Mouse (Mus musculus) limb, embryonic 11.5 days (tissue): Measurements from ENCODE around the gene Ece1. TPM values are rescaled to one million over a fixed set of nuclear protein-coding genes. Genes with fewer than 3 reads are reported as not detected.

ENCODE experiments used
- ATAC-seq: fragments of 200-750 bp; cut with Nextera tagmentation; 2 replicates; pipeline ENCODE4 v1.8.0; 2017; ENCODE audit warnings: low read depth; ENCODE audit not compliant: insufficient number of reproducible peaks, low FRiP score, low TSS enrichment
- DNase-seq: peaks from one replicate; pipeline ENCODE4 v3.0.0-alpha.2; 2015; ENCODE audit warnings: low spot score
- H3K27ac ChIP-seq: fragments of 300-500 bp; sonication (generic); replicated peaks from 2 replicates; pipeline ENCODE4 v1.5.1; 2014; ENCODE audit warnings: low read depth, mild to moderate bottlenecking, low read length
- H3K27me3 ChIP-seq: fragments of 300-500 bp; sonication (generic); 2 replicates; pipeline ENCODE4 v1.6.1; 2014; ENCODE audit warnings: mild to moderate bottlenecking, low read length, mixed read lengths; ENCODE audit not compliant: control insufficient read depth, insufficient read depth
- H3K36me3 ChIP-seq: fragments of 300-500 bp; sonication (generic); 2 replicates; pipeline ENCODE4 v1.6.1; 2014; ENCODE audit warnings: mild to moderate bottlenecking, low read length, moderate library complexity, mixed read lengths; ENCODE audit not compliant: control insufficient read depth, insufficient read depth
- H3K4me1 ChIP-seq: fragments of 300-500 bp; sonication (generic); 2 replicates; pipeline ENCODE4 v1.6.1; 2014; ENCODE audit warnings: low read length, mixed read lengths; ENCODE audit not compliant: control insufficient read depth, insufficient read depth
- H3K4me2 ChIP-seq: fragments of 300-500 bp; sonication (generic); 2 replicates; pipeline ENCODE4 v1.6.1; 2014; ENCODE audit warnings: low read depth, mild to moderate bottlenecking, moderate library complexity; ENCODE audit not compliant: severe bottlenecking
- H3K4me3 ChIP-seq: fragments of 300-500 bp; sonication (generic); 2 replicates; pipeline ENCODE4 v1.5.1; 2014; ENCODE audit warnings: low read depth, low read length
- H3K9ac ChIP-seq: fragments of 300-500 bp; sonication (generic); 2 replicates; pipeline ENCODE4 v1.6.1; 2014; ENCODE audit warnings: mild to moderate bottlenecking, low read length
- H3K9me3 ChIP-seq: fragments of 300-500 bp; sonication (generic); 2 replicates; pipeline ENCODE4 v1.6.1; 2016; ENCODE audit warnings: low read length; ENCODE audit not compliant: control insufficient read depth
- WGBS: fragments of 180-500 bp; shearing (Covaris S2); extraction: QIAGEN DNeasy Blood & Tissue Kit; methylation state at CpG from one replicate; pipeline ENCODE4 v1.1.7; 2014; 5-methylcytosine and 5-hydroxymethylcytosine counted together
- polyA plus RNA-seq: library from polyadenylated mRNA; unstranded; fragments of >200 nt; fragmentation: Nextera tagmentation; extraction: Ambion mirVana; gene quantifications from 2 replicates; pipeline ENCODE4 v1.2.1, GENCODE M21; 2014

The Ece1 gene
- polyA plus RNA-seq, 1 experiment from 2014 or later: 38.0 TPM

- Histone ChIP-seq H3K27me3 (no peaks in the 10 kb centered on the region), H3K9ac (no peak overlapping the region), H3K27ac (no peak overlapping the region), H3K4me1 (peaks cover 15% of the 10 kb centered on the region), H3K9me3 (no peaks in the 10 kb centered on the region), H3K4me2 (no peak overlapping the region), H3K4me3 (no peak overlapping the region), H3K36me3 (no peaks in the 10 kb centered on the region)
- DNase-seq (no peak), ATAC-seq (no peak)
- 64% methylated on average over 7 of the region's 7 CpGs for WGBS
Observed at GRCm38 (mm10) chr4:137908489-137908888, 46.5 kb downstream of the Ece1 start.

- H3K27ac ChIP-seq: no peak overlapping the region
- WGBS: 63% methylated on average over 4 of the region's 4 CpGs
- ATAC-seq: no peak
Observed at GRCm38 (mm10) chr4:137908915-137909314, 46.9 kb downstream of the Ece1 start.

GRCm38 (mm10) chr4:137909471-137909870 is 47.4 kb downstream of the Ece1 start:
- Histone ChIP-seq H3K27me3 (no peaks in the 10 kb centered on the region), H3K4me1 (peaks cover 20% of the 10 kb centered on the region), H3K4me2 (no peak overlapping the region), H3K9ac (no peak overlapping the region), H3K36me3 (no peaks in the 10 kb centered on the region), H3K4me3 (no peak overlapping the region), H3K9me3 (no peaks in the 10 kb centered on the region), H3K27ac (no peak overlapping the region)
- ATAC-seq (no peak), DNase-seq (no peak)
- WGBS: 40% methylated on average over 4 of the region's 4 CpGs

More at GRCm38 (mm10) chr4:137908915-137909314, 46.9 kb downstream of the Ece1 start:
- Histone ChIP-seq H3K9me3 (no peaks in the 10 kb centered on the region), H3K9ac (no peak overlapping the region), H3K36me3 (no peaks in the 10 kb centered on the region), H3K4me1 (peaks cover 19% of the 10 kb centered on the region), H3K4me3 (no peak overlapping the region), H3K4me2 (no peak overlapping the region), H3K27me3 (no peaks in the 10 kb centered on the region)
- no peak for DNase-seq

DNA sequence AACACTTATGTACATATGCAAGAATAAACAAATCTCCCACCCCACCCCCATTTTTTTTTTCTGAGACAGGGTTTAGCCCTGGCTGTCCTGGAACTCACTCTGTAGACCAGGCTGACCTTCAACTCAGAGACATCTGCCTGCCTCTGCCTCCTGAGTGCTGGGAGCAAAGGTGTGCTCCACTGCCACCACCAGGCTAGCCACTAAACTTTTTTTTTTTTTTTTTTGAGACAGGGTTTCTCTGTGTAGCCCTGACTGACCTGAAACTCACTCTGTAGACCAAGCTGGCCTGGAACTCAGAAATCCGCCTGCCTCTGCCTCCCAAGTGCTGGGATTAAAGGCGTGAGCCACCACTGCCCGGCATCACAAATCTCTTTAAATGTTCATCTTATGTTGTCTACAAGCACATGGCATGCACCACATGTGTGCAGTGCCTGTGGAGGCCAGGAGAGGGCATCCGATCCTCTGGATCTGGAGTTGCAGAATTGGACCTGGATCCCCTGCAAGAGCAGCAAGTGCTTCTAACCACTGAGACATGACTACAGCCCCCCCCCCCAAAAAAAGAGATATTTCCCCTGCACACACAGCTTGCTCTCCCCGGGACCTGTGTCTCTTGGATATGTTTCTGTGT is 48.5 kb downstream of the Ece1 start:
- no peak for DNase-seq

GRCm38 (mm10) chr4:137911657-137912056 is 49.6 kb downstream of the Ece1 start:
- ATAC-seq: no peak
- no peak overlapping the region for H3K27ac ChIP-seq
- H3K4me3 ChIP-seq: no peak overlapping the region
- H3K9me3 ChIP-seq: no peaks in the 10 kb centered on the region
- WGBS: 81% methylated on average over 8 of the region's 8 CpGs
- H3K36me3 ChIP-seq: no peaks in the 10 kb centered on the region
- no peak overlapping the region for H3K4me2 ChIP-seq
- no peak for DNase-seq
- H3K4me1 ChIP-seq: peaks cover 12% of the 10 kb centered on the region; the same call in 1 of the 2 replicates
- no peaks in the 10 kb centered on the region for H3K27me3 ChIP-seq
- no peak overlapping the region for H3K9ac ChIP-seq

More for the DNA sequence above, 48.5 kb downstream of the Ece1 start:
- Histone ChIP-seq H3K27me3 (no peaks in the 10 kb centered on the region), H3K36me3 (no peaks in the 10 kb centered on the region), H3K9ac (no peak overlapping the region), H3K9me3 (no peaks in the 10 kb centered on the region), H3K4me1 (peaks cover 12% of the 10 kb centered on the region; the same call in 1 of the 2 replicates), H3K27ac (no peak overlapping the region), H3K4me2 (no peak overlapping the region), H3K4me3 (no peak overlapping the region)
- 91% methylated on average over 5 of the region's 5 CpGs for WGBS
- ATAC-seq: no peak

- Histone ChIP-seq H3K9me3 (no peaks in the 10 kb centered on the region), H3K4me3 (peak overlapping the region; percentile 41), H3K27ac (no peak overlapping the region), H3K36me3 (no peaks in the 10 kb centered on the region), H3K9ac (peak overlapping the region; percentile 40; the same call in 1 of the 2 replicates), H3K4me2 (peak overlapping the region; percentile 99), H3K27me3 (no peaks in the 10 kb centered on the region), H3K4me1 (peaks cover 17% of the 10 kb centered on the region)
- WGBS: 54% methylated on average over 12 of the region's 13 CpGs
- no peak for DNase-seq
- ATAC-seq: no peak
Observed at GRCm38 (mm10) chr4:137912768-137913305, 50.8 kb downstream of the Ece1 start.

- Histone ChIP-seq H3K36me3 (no peaks in the 10 kb centered on the region; the same call in 1 of the 2 replicates), H3K4me2 (peak overlapping the region; percentile 99), H3K9ac (peak overlapping the region; percentile 40), H3K9me3 (no peaks in the 10 kb centered on the region), H3K27ac (no peak overlapping the region), H3K4me1 (peaks cover 23% of the 10 kb centered on the region), H3K4me3 (peak overlapping the region; percentile 41), H3K27me3 (no peaks in the 10 kb centered on the region)
- peak; percentile 87 for DNase-seq
- WGBS: under 1% methylated on average over 54 of the region's 54 CpGs
- peak; percentile 62 for ATAC-seq
Observed at GRCm38 (mm10) chr4:137913321-137914057, 51.5 kb downstream of the Ece1 start.

DNA sequence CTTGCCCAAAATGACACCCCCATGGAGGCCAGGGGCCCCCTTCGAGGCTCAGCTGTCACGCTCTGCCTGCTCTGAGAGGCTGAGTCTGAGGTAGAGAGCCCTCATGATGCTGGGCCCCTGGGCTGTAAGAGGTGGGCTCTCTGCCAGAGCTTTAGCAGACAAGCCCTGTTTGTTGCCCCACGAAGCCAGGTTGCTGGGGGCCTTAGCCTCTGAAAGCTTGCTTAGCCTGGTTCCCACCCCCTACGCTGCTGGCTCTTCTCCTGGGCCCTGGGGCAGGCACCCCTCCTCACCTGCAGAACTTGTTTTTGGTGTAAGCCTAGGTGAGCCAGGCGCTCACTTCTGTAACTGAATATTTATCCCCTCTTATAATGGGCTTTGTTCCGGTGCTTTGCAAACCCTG is 55.6 kb downstream of the Ece1 start:
- 78% methylated on average over 6 of the region's 6 CpGs for WGBS

More for the DNA sequence above, 55.6 kb downstream of the Ece1 start:
- Histone ChIP-seq H3K4me1 (peaks cover 50% of the 10 kb centered on the region), H3K4me2 (no peak overlapping the region), H3K9ac (no peak overlapping the region), H3K27me3 (no peaks in the 10 kb centered on the region), H3K36me3 (no peaks in the 10 kb centered on the region; the same call in 1 of the 2 replicates), H3K9me3 (no peaks in the 10 kb centered on the region), H3K27ac (no peak overlapping the region), H3K4me3 (no peak overlapping the region)
- no peak for ATAC-seq
- no peak for DNase-seq
